Mouse (Mus musculus) kidney, embryonic 14.5 days (tissue): ENCODE measurements around the gene Apbb2. TPM values are rescaled to one million over a fixed set of nuclear protein-coding genes. Genes with fewer than 3 reads are reported as not detected.
A peak's percentile ranks its signal among the peaks of the same experiment; 100 is the strongest.

Experiments used
- ATAC-seq: fragments of 200-750 bp; cut with Nextera tagmentation; 2 replicates; pipeline ENCODE4 v1.8.0; 2017; ENCODE audit warnings: moderate number of reproducible peaks, mild to moderate bottlenecking, moderate TSS enrichment, moderate library complexity; ENCODE audit not compliant: low FRiP score, low TSS enrichment
- H3K27ac ChIP-seq: fragments of 300-500 bp; sonication (generic); 2 replicates; pipeline ENCODE4 v1.5.1; 2014; ENCODE audit warnings: low read depth, mild to moderate bottlenecking, low read length, moderate library complexity, mixed read lengths
- H3K27me3 ChIP-seq: fragments of 300-500 bp; sonication (generic); 2 replicates; pipeline ENCODE4 v1.6.1; 2014; ENCODE audit warnings: mild to moderate bottlenecking, low read length; ENCODE audit not compliant: control insufficient read depth, insufficient read depth
- H3K36me3 ChIP-seq: fragments of 300-500 bp; sonication (generic); 2 replicates; pipeline ENCODE4 v1.6.1; 2014; ENCODE audit warnings: low read length, mixed read lengths; ENCODE audit not compliant: control insufficient read depth, insufficient read depth
- H3K4me1 ChIP-seq: fragments of 300-500 bp; sonication (generic); 2 replicates; pipeline ENCODE4 v1.6.1; 2014; ENCODE audit warnings: low read length, mixed read lengths; ENCODE audit not compliant: control insufficient read depth, insufficient read depth
- H3K4me2 ChIP-seq: fragments of 300-500 bp; sonication (generic); replicated peaks from 2 replicates; pipeline ENCODE4 v1.6.1; 2014; ENCODE audit warnings: low read depth, mild to moderate bottlenecking, low read length
- H3K4me3 ChIP-seq: fragments of 300-500 bp; sonication (generic); 2 replicates; pipeline ENCODE4 v1.5.1; 2014; ENCODE audit warnings: mild to moderate bottlenecking, low read length
- H3K9ac ChIP-seq: fragments of 300-500 bp; sonication (generic); 2 replicates; pipeline ENCODE4 v1.6.1; 2014; ENCODE audit warnings: low read depth, mild to moderate bottlenecking, low read length, moderate library complexity
- H3K9me3 ChIP-seq: fragments of 300-500 bp; sonication (generic); 2 replicates; pipeline ENCODE4 v1.6.1; 2016; ENCODE audit warnings: low read length; ENCODE audit not compliant: control insufficient read depth
- WGBS: fragments of 180-500 bp; shearing (Covaris S2); extraction: QIAGEN DNeasy Blood & Tissue Kit; methylation state at CpG from one replicate; pipeline ENCODE4 v1.1.7; 2014; 5-methylcytosine and 5-hydroxymethylcytosine counted together
- polyA plus RNA-seq: library from polyadenylated mRNA; unstranded; fragments of >200 nt; fragmentation: Nextera tagmentation; extraction: Ambion mirVana; gene quantifications from 2 replicates; pipeline ENCODE4 v1.2.1, GENCODE M21; 2014

Gene Apbb2
- polyA plus RNA-seq, 1 experiment from 2014 or later, result 55.9 TPM

- WGBS, result 91% methylated on average over 7 of the region's 7 CpGs
- Histone ChIP-seq H3K27ac (no peak overlapping the region), H3K27me3 (no peaks in the 10 kb centered on the region)
These were observed 119.0 kb downstream of the Apbb2 start for GRCm38 (mm10) chr5:66499621-66500020.

GRCm38 (mm10) chr5:66498140-66498539 lies 120.4 kb downstream of the Apbb2 start:
- Histone ChIP-seq H3K36me3 (no peaks in the 10 kb centered on the region), H3K4me1 (peaks cover 31% of the 10 kb centered on the region), H3K4me3 (no peak overlapping the region), H3K4me2 (no peak overlapping the region), H3K27me3 (no peaks in the 10 kb centered on the region), H3K9me3 (no peaks in the 10 kb centered on the region; the same call in 1 of the 2 replicates), H3K27ac (0 out of 2 replicates have a peak overlapping the region, but pooled peaks have one; percentile 42), H3K9ac (no peak overlapping the region)
- 55% methylated on average over 1 of the region's 1 CpGs for WGBS
- ATAC-seq, result no peak

More at GRCm38 (mm10) chr5:66499621-66500020, 119.0 kb downstream of the Apbb2 start:
- Histone ChIP-seq H3K4me3 (no peak overlapping the region), H3K4me1 (peaks cover 41% of the 10 kb centered on the region), H3K4me2 (no peak overlapping the region), H3K9ac (no peak overlapping the region), H3K9me3 (no peaks in the 10 kb centered on the region; the same call in 1 of the 2 replicates), H3K36me3 (no peaks in the 10 kb centered on the region)
- ATAC-seq, result no peak

- H3K4me1 ChIP-seq, result peaks cover 31% of the 10 kb centered on the region
- H3K27me3 ChIP-seq, result no peaks in the 10 kb centered on the region
- no peaks in the 10 kb centered on the region; the same call in 1 of the 2 replicates for H3K9me3 ChIP-seq
- H3K9ac ChIP-seq, result no peak overlapping the region
- H3K4me3 ChIP-seq, result no peak overlapping the region
- H3K4me2 ChIP-seq, result peak overlapping the region; percentile 15
- H3K27ac ChIP-seq, result peak overlapping the region; percentile 42; the same call in 1 of the 2 replicates
- ATAC-seq, result peak; percentile 61; the same call in 1 of the 2 replicates
- no peaks in the 10 kb centered on the region for H3K36me3 ChIP-seq
- WGBS, result 29% methylated on average over 14 of the region's 14 CpGs
These were observed 121.0 kb downstream of the Apbb2 start for GRCm38 (mm10) chr5:66497479-66498087.

DNA sequence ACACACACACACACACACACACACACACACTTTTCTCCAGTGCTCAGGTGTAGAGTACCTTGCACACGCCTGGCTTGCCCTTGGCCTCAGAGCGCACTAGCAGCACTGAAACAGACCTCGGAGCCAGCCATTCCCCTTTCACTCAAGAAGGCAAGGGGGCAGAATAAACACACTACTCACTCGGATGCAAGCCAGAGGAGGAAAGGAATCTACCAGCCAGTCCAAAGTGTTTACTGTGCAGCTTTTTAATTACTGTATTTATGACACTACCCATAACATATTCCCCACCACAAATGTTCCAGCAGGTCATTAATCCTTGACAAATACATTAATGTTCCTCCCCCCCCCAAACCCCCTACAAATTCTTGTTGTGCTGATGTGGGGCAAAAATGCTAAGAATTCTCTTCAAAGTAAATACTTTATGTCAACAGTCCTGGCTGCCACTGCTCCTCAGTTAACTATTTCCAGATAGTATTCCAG lies 121.7 kb downstream of the Apbb2 start:
- Histone ChIP-seq H3K9ac (no peak overlapping the region), H3K9me3 (no peaks in the 10 kb centered on the region; the same call in 1 of the 2 replicates), H3K4me3 (no peak overlapping the region), H3K4me1 (peaks cover 31% of the 10 kb centered on the region), H3K36me3 (no peaks in the 10 kb centered on the region), H3K27ac (peak overlapping the region; percentile 21; the same call in 1 of the 2 replicates), H3K4me2 (peak overlapping the region; percentile 15; the same call in 1 of the 2 replicates), H3K27me3 (no peaks in the 10 kb centered on the region)
- WGBS, result 44% methylated on average over 4 of the region's 4 CpGs
- ATAC-seq, result no peak

GRCm38 (mm10) chr5:66494651-66495050 lies 123.9 kb downstream of the Apbb2 start:
- Histone ChIP-seq H3K27me3 (no peaks in the 10 kb centered on the region; the same call in 1 of the 2 replicates), H3K4me1 (peaks cover 31% of the 10 kb centered on the region), H3K9ac (no peak overlapping the region), H3K9me3 (no peaks in the 10 kb centered on the region), H3K4me2 (no peak overlapping the region), H3K4me3 (no peak overlapping the region), H3K27ac (no peak overlapping the region), H3K36me3 (no peaks in the 10 kb centered on the region)
- WGBS, result 38% methylated on average over 4 of the region's 4 CpGs
- ATAC-seq, result no peak

DNA sequence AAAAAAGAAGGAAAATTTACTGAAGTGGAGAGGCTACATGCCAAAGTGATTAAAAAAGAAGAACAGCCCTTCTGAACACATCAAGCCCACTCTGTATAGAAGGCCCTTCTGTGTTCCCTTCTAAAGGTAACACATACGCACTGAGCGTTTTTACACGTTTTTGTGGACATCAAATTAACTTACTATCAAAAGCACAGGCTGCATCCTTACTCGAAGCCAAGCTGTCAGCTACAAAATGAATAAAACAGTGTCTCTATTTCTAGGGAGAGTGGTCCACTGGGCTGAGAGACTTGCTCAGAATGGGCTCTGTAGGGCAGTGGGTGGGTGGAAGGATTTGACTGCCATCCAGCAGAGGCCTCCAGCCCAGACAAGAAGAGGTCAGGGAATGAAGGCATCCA lies 126.0 kb downstream of the Apbb2 start:
- Histone ChIP-seq H3K27me3 (no peaks in the 10 kb centered on the region; the same call in 1 of the 2 replicates), H3K27ac (no peak overlapping the region), H3K4me1 (peaks cover 21% of the 10 kb centered on the region), H3K4me3 (no peak overlapping the region), H3K36me3 (no peaks in the 10 kb centered on the region), H3K4me2 (no peak overlapping the region), H3K9ac (no peak overlapping the region), H3K9me3 (no peaks in the 10 kb centered on the region)
- 86% methylated on average over 4 of the region's 4 CpGs for WGBS
- ATAC-seq, result no peak

- Histone ChIP-seq H3K36me3 (no peaks in the 10 kb centered on the region), H3K4me3 (no peak overlapping the region), H3K4me1 (peaks cover 16% of the 10 kb centered on the region), H3K9me3 (no peaks in the 10 kb centered on the region), H3K27ac (no peak overlapping the region), H3K9ac (no peak overlapping the region), H3K27me3 (no peaks in the 10 kb centered on the region; the same call in 1 of the 2 replicates), H3K4me2 (no peak overlapping the region)
- no peak for ATAC-seq
- WGBS, result 76% methylated on average over 14 of the region's 14 CpGs
These were observed 126.5 kb downstream of the Apbb2 start for GRCm38 (mm10) chr5:66491907-66492562.

GRCm38 (mm10) chr5:66486028-66486427 lies 132.6 kb downstream of the Apbb2 start:
- no peak overlapping the region for H3K4me2 ChIP-seq
- peaks cover 3% of the 10 kb centered on the region; the same call in 1 of the 2 replicates for H3K27me3 ChIP-seq
- no peak overlapping the region for H3K27ac ChIP-seq
- no peak overlapping the region for H3K4me3 ChIP-seq
- H3K9ac ChIP-seq, result no peak overlapping the region
- 41% methylated on average over 7 of the region's 7 CpGs for WGBS
- ATAC-seq, result no peak
- no peaks in the 10 kb centered on the region for H3K9me3 ChIP-seq
- 0 out of 2 replicates have a peak, but pooled peaks cover 2% of the 10 kb centered on the region for H3K36me3 ChIP-seq
- H3K4me1 ChIP-seq, result peaks cover 11% of the 10 kb centered on the region

DNA sequence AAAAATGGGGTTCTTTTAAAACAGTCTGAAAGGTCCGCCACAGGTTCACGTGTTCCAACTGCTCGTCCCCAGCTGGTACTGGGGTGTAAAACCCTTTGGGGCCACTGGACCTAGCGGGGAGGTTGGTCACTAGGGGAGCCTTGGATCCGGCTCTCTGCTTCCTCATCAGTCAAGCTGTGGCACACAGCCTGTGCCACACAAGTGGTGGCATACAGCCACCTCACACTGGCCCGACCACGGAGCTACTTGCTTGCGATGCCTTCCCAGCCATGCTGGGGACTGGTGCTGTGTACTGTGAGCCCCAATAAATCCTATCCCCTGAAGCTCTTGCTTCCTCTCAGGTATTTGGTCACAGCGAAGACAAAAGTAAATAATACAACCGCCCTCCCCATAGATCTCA lies 142.3 kb downstream of the Apbb2 start:
- Histone ChIP-seq H3K4me1 (no peaks in the 10 kb centered on the region), H3K4me3 (no peak overlapping the region), H3K4me2 (no peak overlapping the region), H3K36me3 (peaks cover 3% of the 10 kb centered on the region; the same call in 1 of the 2 replicates), H3K27ac (no peak overlapping the region), H3K9ac (0 out of 2 replicates have a peak overlapping the region, but pooled peaks have one; percentile 12), H3K27me3 (no peaks in the 10 kb centered on the region), H3K9me3 (no peaks in the 10 kb centered on the region)
- WGBS, result 82% methylated on average over 10 of the region's 10 CpGs
- no peak for ATAC-seq
